Mouse (Mus musculus): ENCODE results near the gene H2al1o. TPM values are rescaled to one million over a fixed set of nuclear protein-coding genes. Genes with fewer than 3 reads are reported as not detected.

Gene H2al1o
- polyA plus RNA-seq (2017; shearing (Covaris generic)), result not detected

DNA sequence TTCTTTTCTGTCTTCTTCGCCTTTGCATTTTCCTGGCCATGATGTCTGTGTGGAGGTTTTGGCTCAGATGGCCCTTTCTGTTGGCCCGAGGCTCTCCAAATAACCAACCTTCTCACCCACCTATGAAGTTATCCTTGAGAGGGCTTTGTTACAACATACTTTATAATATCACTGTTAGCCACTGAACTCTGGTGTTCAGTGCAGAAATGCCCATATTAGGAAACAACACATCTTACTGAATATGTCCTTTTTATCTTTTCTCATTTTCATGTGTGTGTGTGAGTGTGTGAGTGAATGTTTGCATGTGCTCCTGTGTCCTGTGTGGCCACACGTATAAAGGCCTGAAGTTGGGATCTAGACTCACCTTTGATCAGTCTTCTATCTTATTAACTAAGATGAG is at the start of gene H2al1o:
H2al1o (minus strand) TSS at position 101 of the 400 bp plus-strand sequence.

Other genes starting within 250 kb of the H2al1o start
- gene H2al1k, start 221.8 kb downstream of the H2al1o start, polyA plus RNA-seq (2017; shearing (Covaris generic)), result not detected
- 41.4 TPM for gene Cybb, start 84.6 kb downstream of the H2al1o start, polyA plus RNA-seq (2017; shearing (Covaris generic))
- 44.2 TPM for gene Dynlt3, start 90.6 kb upstream of the H2al1o start, polyA plus RNA-seq (2017; shearing (Covaris generic))

Data from CD4-positive, CD25-positive, alpha-beta regulatory T cell, adult 9 weeks (primary cell).